Mouse (Mus musculus) G1E (cell line): Measurements from ENCODE around the gene Vmn2r89. TPM values are rescaled to one million over a fixed set of nuclear protein-coding genes. Genes with fewer than 3 reads are reported as not detected.
A peak's percentile ranks its signal among the peaks of the same experiment; 100 is the strongest.
"Not testable (repeated sequence)": the region's sequence is repeated elsewhere in the genome, so short reads cannot be mapped to it uniquely, and the experiment has no call there.

Source experiments
- ATAC-seq: 2 replicates; pipeline ENCODE4 v1.8.0; 2016; ENCODE audit warnings: mild to moderate bottlenecking; ENCODE audit not compliant: insufficient number of reproducible peaks, poor library complexity, low FRiP score, severe bottlenecking; ENCODE audit errors: extremely low read depth
- DNase-seq: peaks from one replicate; pipeline ENCODE4 v3.0.0; 2012; ENCODE audit warnings: low spot score
- H3K27me3 ChIP-seq: 2 replicates; pipeline ENCODE4 v1.6.1; 2012; ENCODE audit warnings: mild to moderate bottlenecking, low read length, inconsistent platforms; ENCODE audit not compliant: insufficient read depth
- H3K36me3 ChIP-seq: replicated peaks from 2 replicates; pipeline ENCODE3; 2012; ENCODE audit warnings: mild to moderate bottlenecking, inconsistent platforms
- H3K4me1 ChIP-seq: 2 replicates; pipeline ENCODE4 v1.6.1; 2012; ENCODE audit warnings: low read depth, low read length, inconsistent platforms, mixed read lengths; ENCODE audit not compliant: insufficient read depth
- H3K4me3 ChIP-seq: 2 replicates; pipeline ENCODE4 v1.5.1; 2012; ENCODE audit warnings: low read depth, mild to moderate bottlenecking, inconsistent platforms, low read length, moderate library complexity, mixed read lengths
- H3K9me3 ChIP-seq: replicated peaks from 2 replicates; pipeline ENCODE4 v1.6.1; 2012; ENCODE audit warnings: inconsistent platforms
- CTCF ChIP-seq: IDR thresholded peaks from 2 replicates; pipeline ENCODE4 v1.5.1; 2012; ENCODE audit warnings: low read depth, low read length, inconsistent platforms, mixed read lengths
- GATA1 ChIP-seq: IDR thresholded peaks from 2 replicates; pipeline ENCODE4 v1.6.1; 2012; ENCODE audit warnings: borderline replicate concordance, low read length, inconsistent platforms, mixed read lengths
- GATA2 ChIP-seq: IDR thresholded peaks from 2 replicates; pipeline ENCODE4 v1.6.1; 2012; ENCODE audit warnings: low read depth, low read length, inconsistent platforms, borderline replicate concordance
- POLR2AphosphoS5 ChIP-seq: IDR thresholded peaks from 2 replicates; pipeline ENCODE4 v1.6.1; 2012; ENCODE audit warnings: low read depth, low read length, inconsistent platforms; ENCODE audit not compliant: insufficient replicate concordance
- TAL1 ChIP-seq: conservative IDR thresholded peaks from 2 replicates; pipeline ENCODE4 v1.6.1; 2012; ENCODE audit warnings: low read depth, low read length, inconsistent platforms, mixed read lengths
- polyA plus RNA-seq: library from polyadenylated mRNA; stranded (reverse); fragments of >175 nt; gene quantifications from 2 replicates; pipeline ENCODE4 v1.2.3, GENCODE M21; 2012
- total RNA-seq, 2 experiments: library from RNA; stranded (forward) in 1 of 2; stranded (reverse) in 1 of 2; fragments of 200-1000 nt in 1 of 2; fragments of >200 nt in 1 of 2; fragmentation: Nextera tagmentation in 1 of 2; gene quantifications; 2 replicates each; pipeline ENCODE4 v1.2.3; 2014 to 2017

Vmn2r89 gene
- total and polyA plus RNA-seq, 3 experiments, result 0.05 TPM; not detected in 2

- H3K4me1 ChIP-seq, result peaks cover 5% of the 10 kb centered on the region
Observed at GRCm38 (mm10) chr14:51482051-51482715, 30.5 kb downstream of the Vmn2r89 start.

GRCm38 (mm10) chr14:51482971-51483381 lies 31.3 kb downstream of the Vmn2r89 start:
- H3K4me1 ChIP-seq, H3K9me3 ChIP-seq, H3K36me3 ChIP-seq, DNase-seq, H3K27me3 ChIP-seq: not testable (repeated sequence)
- peak overlapping the region; percentile 60 for H3K4me3 ChIP-seq
- ATAC-seq, result 0 out of 2 replicates have a peak, but pooled peaks have one; percentile 28

More at GRCm38 (mm10) chr14:51482051-51482715, 30.5 kb downstream of the Vmn2r89 start:
- ATAC-seq, result no peak
- peak; percentile 2 for DNase-seq
- TF ChIP-seq TAL1 (no peak), GATA2 (no peak), GATA1 (no peak), CTCF (no peak), POLR2AphosphoS5 (no peak)
- no peaks in the 10 kb centered on the region for H3K27me3 ChIP-seq
- H3K4me3 ChIP-seq, result peak overlapping the region; percentile 68
- H3K36me3 ChIP-seq, result no peaks in the 10 kb centered on the region
- no peaks in the 10 kb centered on the region for H3K9me3 ChIP-seq

- H3K27me3 ChIP-seq, result no peaks in the 10 kb centered on the region
- no peak overlapping the region for H3K4me3 ChIP-seq
- no peak for TF ChIP-seq GATA1
- no peak for TF ChIP-seq TAL1
- no peak for TF ChIP-seq CTCF
- no peak for TF ChIP-seq POLR2AphosphoS5
- TF ChIP-seq GATA2, result no peak
- peaks cover 5% of the 10 kb centered on the region for H3K4me1 ChIP-seq
- ATAC-seq (no peak), DNase-seq (no peak)
- no peaks in the 10 kb centered on the region for H3K9me3 ChIP-seq
- no peaks in the 10 kb centered on the region for H3K36me3 ChIP-seq
Observed at GRCm38 (mm10) chr14:51483671-51484070, 32.0 kb downstream of the Vmn2r89 start.

- Histone ChIP-seq H3K9me3 (no peaks in the 10 kb centered on the region), H3K4me1 (peaks cover 5% of the 10 kb centered on the region), H3K27me3 (no peaks in the 10 kb centered on the region), H3K4me3 (no peak overlapping the region), H3K36me3 (no peaks in the 10 kb centered on the region)
- no peak for TF ChIP-seq TAL1
- DNase-seq (no peak), ATAC-seq (no peak)
Observed at GRCm38 (mm10) chr14:51486111-51486510, 34.5 kb downstream of the Vmn2r89 start.

GRCm38 (mm10) chr14:51495781-51496180 lies 44.1 kb downstream of the Vmn2r89 start:
- no peak for TF ChIP-seq CTCF
- no peak for TF ChIP-seq GATA1
- no peak for TF ChIP-seq TAL1
- Histone ChIP-seq H3K27me3 (no peaks in the 10 kb centered on the region), H3K4me3 (no peak overlapping the region), H3K36me3 (no peaks in the 10 kb centered on the region), H3K4me1 (no peaks in the 10 kb centered on the region), H3K9me3 (no peaks in the 10 kb centered on the region)
- ATAC-seq (no peak), DNase-seq (no peak)

GRCm38 (mm10) chr14:51496955-51497354 lies 45.3 kb downstream of the Vmn2r89 start:
- Histone ChIP-seq H3K4me3 (no peak overlapping the region), H3K27me3 (no peaks in the 10 kb centered on the region), H3K9me3 (no peaks in the 10 kb centered on the region), H3K4me1 (no peaks in the 10 kb centered on the region), H3K36me3 (no peaks in the 10 kb centered on the region)
- DNase-seq, result no peak
- TF ChIP-seq GATA2 (no peak), POLR2AphosphoS5 (no peak), CTCF (no peak), GATA1 (no peak), TAL1 (no peak)
- no peak for ATAC-seq

GRCm38 (mm10) chr14:51497958-51498357 lies 46.3 kb downstream of the Vmn2r89 start:
- TF ChIP-seq GATA2 (no peak), GATA1 (no peak), TAL1 (no peak), CTCF (no peak), POLR2AphosphoS5 (no peak)
- H3K4me3 ChIP-seq, result no peak overlapping the region
- no peaks in the 10 kb centered on the region for H3K9me3 ChIP-seq
- no peaks in the 10 kb centered on the region for H3K36me3 ChIP-seq
- no peak for DNase-seq
- no peaks in the 10 kb centered on the region for H3K27me3 ChIP-seq
- ATAC-seq, result no peak
- no peaks in the 10 kb centered on the region for H3K4me1 ChIP-seq
